Mouse (Mus musculus): ENCODE data around the gene Acox3. TPM values are rescaled to one million over a fixed set of nuclear protein-coding genes. Genes with fewer than 3 reads are reported as not detected.

The Acox3 gene
- total RNA-seq, 2 experiments from 2014 or later: 30.5 to 41.1 TPM

- DNase-seq: no peak
Measured at GRCm38 (mm10) chr5:35610381-35610780, 27.5 kb downstream of the Acox3 start.

GRCm38 (mm10) chr5:35611170-35611569 lies 28.3 kb downstream of the Acox3 start:
- no peak for DNase-seq

- DNase-seq: no peak
Measured at GRCm38 (mm10) chr5:35611900-35612299, 29.1 kb downstream of the Acox3 start.

- no peak for DNase-seq
Measured at GRCm38 (mm10) chr5:35612722-35613121, 29.9 kb downstream of the Acox3 start.

- no peak for DNase-seq
Measured at GRCm38 (mm10) chr5:35616943-35617342, 34.1 kb downstream of the Acox3 start.

- no peak for DNase-seq
Measured at GRCm38 (mm10) chr5:35621114-35621513, 38.3 kb downstream of the Acox3 start.

GRCm38 (mm10) chr5:35623831-35624230 lies 41.0 kb downstream of the Acox3 start:
- DNase-seq: no peak

GRCm38 (mm10) chr5:35624751-35625239 lies 42.0 kb downstream of the Acox3 start:
- DNase-seq: peak; percentile 78

- DNase-seq: no peak
Measured at GRCm38 (mm10) chr5:35626408-35626807, 43.6 kb downstream of the Acox3 start.

- DNase-seq: no peak
Measured at GRCm38 (mm10) chr5:35627307-35627840, 44.5 kb downstream of the Acox3 start.

- DNase-seq: peak; percentile 59
Measured at GRCm38 (mm10) chr5:35628685-35629084, 45.8 kb downstream of the Acox3 start.

- no peak for DNase-seq
Measured at GRCm38 (mm10) chr5:35629333-35629732, 46.5 kb downstream of the Acox3 start.

- DNase-seq: no peak
Measured at GRCm38 (mm10) chr5:35630706-35631105, 47.9 kb downstream of the Acox3 start.

- no peak for DNase-seq
Measured at GRCm38 (mm10) chr5:35631224-35631623, 48.4 kb downstream of the Acox3 start.

GRCm38 (mm10) chr5:35631755-35632154 lies 48.9 kb downstream of the Acox3 start:
- no peak for DNase-seq

- DNase-seq: peak; percentile 68
Measured at GRCm38 (mm10) chr5:35632841-35633240, 50.0 kb downstream of the Acox3 start.

GRCm38 (mm10) chr5:35636016-35636415 lies 53.2 kb downstream of the Acox3 start:
- peak; percentile 83 for DNase-seq

GRCm38 (mm10) chr5:35641961-35642584 lies 59.2 kb downstream of the Acox3 start:
- no peak for DNase-seq

GRCm38 (mm10) chr5:35643401-35644048 lies 60.7 kb downstream of the Acox3 start:
- no peak for DNase-seq

- DNase-seq: no peak
Measured at GRCm38 (mm10) chr5:35644082-35644481, 61.2 kb downstream of the Acox3 start.

- DNase-seq: no peak
Measured at GRCm38 (mm10) chr5:35645938-35646493, 63.2 kb downstream of the Acox3 start.

- peak; percentile 35 for DNase-seq
Measured at GRCm38 (mm10) chr5:35646927-35647326, 64.1 kb downstream of the Acox3 start.

- DNase-seq: peak; percentile 65
Measured at GRCm38 (mm10) chr5:35647562-35647961, 64.7 kb downstream of the Acox3 start.

All from adrenal gland, postnatal 10 days (tissue).